Mouse (Mus musculus): ENCODE measurements around the gene Fcf1.

- TF ChIP-seq MAX (IDR thresholded peaks at IDR 0.05; ENCODE audit: low read depth) (no peak), POLR2A (IDR thresholded peaks at IDR 0.05; ENCODE audit: insufficient read length, low read depth) (no peak)
Measured at GRCm38 (mm10) chr12:84956317-84956716, 14.4 kb upstream of the Fcf1 start.

All from myocyte (in vitro differentiated cells).